Mouse (Mus musculus) liver, embryonic 13.5 days (tissue): ENCODE measurements around the gene Xkr7. TPM values are rescaled to one million over a fixed set of nuclear protein-coding genes. Genes with fewer than 3 reads are reported as not detected.
A peak's percentile ranks its signal among the peaks of the same experiment; 100 is the strongest.

Source experiments
- ATAC-seq: fragments of 200-750 bp; cut with Nextera tagmentation; 2 replicates; pipeline ENCODE4 v1.8.0; 2017; ENCODE audit warnings: low read depth, mild to moderate bottlenecking, moderate number of reproducible peaks, moderate library complexity
- DNase-seq: peaks from one replicate; pipeline ENCODE4 v3.0.0; 2022
- H3K27ac ChIP-seq: fragments of 300-500 bp; sonication (generic); 2 replicates; pipeline ENCODE4 v1.5.1; 2015; ENCODE audit warnings: moderate library complexity, mild to moderate bottlenecking, inconsistent platforms
- H3K27me3 ChIP-seq: fragments of 300-500 bp; sonication (generic); 2 replicates; pipeline ENCODE4 v1.6.1; 2015; ENCODE audit warnings: mild to moderate bottlenecking, inconsistent platforms
- H3K36me3 ChIP-seq: fragments of 300-500 bp; sonication (generic); 2 replicates; pipeline ENCODE4 v1.6.1; 2015; ENCODE audit warnings: mild to moderate bottlenecking, inconsistent platforms
- H3K4me1 ChIP-seq: fragments of 300-500 bp; sonication (generic); replicated peaks from 2 replicates; pipeline ENCODE4 v1.6.1; 2015; ENCODE audit warnings: inconsistent platforms
- H3K4me2 ChIP-seq: fragments of 300-500 bp; sonication (generic); 2 replicates; pipeline ENCODE4 v1.6.1; 2015; ENCODE audit warnings: inconsistent platforms, mild to moderate bottlenecking, moderate library complexity
- H3K4me3 ChIP-seq: fragments of 300-500 bp; sonication (generic); replicated peaks from 2 replicates; pipeline ENCODE4 v1.5.1; 2015; ENCODE audit warnings: mild to moderate bottlenecking, inconsistent platforms
- H3K9ac ChIP-seq: fragments of 300-500 bp; sonication (generic); 2 replicates; pipeline ENCODE4 v1.6.1; 2015; ENCODE audit warnings: mild to moderate bottlenecking, inconsistent platforms
- H3K9me3 ChIP-seq: fragments of 300-500 bp; sonication (generic); replicated peaks from 2 replicates; pipeline ENCODE4 v1.6.1; 2016; ENCODE audit warnings: inconsistent platforms
- WGBS: fragments of 180-500 bp; shearing (Covaris S2); methylation state at CpG from one replicate; pipeline ENCODE4 v1.1.7; 2015; ENCODE audit not compliant: insufficient replicate concordance; 5-methylcytosine and 5-hydroxymethylcytosine counted together
- polyA plus RNA-seq: library from polyadenylated mRNA; unstranded; fragments of >200 nt; fragmentation: Nextera tagmentation; extraction: Ambion mirVana; gene quantifications from 2 replicates; pipeline ENCODE4 v1.2.1, GENCODE M21; 2015

Gene Xkr7
- polyA plus RNA-seq, 1 experiment from 2014 or later: not detected

DNA sequence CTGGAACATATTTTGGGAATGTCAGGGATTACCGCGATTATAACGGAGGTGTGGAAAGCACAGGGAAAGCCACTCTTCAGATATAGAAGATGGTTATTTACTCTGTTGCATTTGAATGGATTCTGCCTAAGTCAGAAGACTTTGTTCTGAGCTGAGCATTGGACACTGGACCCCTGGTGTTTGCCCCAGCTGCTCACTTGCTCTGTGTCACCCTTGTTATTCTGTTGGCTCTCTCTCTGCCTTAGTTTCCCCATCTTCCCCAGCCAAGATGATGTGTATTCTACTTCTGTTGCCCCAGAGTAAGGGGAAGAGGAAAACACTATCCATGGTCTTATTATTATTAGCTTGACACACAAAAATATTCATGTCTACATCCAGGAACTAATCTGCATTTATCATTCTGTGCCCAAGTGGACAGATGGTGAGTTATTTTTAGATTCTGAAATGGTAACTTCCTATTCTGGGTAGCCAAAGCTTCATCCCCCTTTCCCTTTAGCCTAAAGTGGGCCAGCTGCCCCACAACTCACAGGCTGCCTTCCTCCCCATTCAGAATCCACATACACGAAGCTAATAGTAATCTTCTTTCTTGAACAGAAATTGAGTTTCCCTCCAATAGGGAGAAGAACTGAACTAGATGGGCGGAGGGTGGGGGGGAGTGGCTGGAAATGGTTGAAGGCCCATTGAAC is 2.0 kb downstream of the Xkr7 start:
- no peak for ATAC-seq
- no peak for DNase-seq
- 60% methylated on average over 5 of the region's 5 CpGs for WGBS
- H3K4me2 ChIP-seq: no peak overlapping the region
- H3K9ac ChIP-seq: no peak overlapping the region
- H3K9me3 ChIP-seq: no peaks in the 10 kb centered on the region
- peaks cover 73% of the 10 kb centered on the region for H3K27me3 ChIP-seq
- no peak overlapping the region for H3K27ac ChIP-seq
- no peak overlapping the region for H3K4me3 ChIP-seq
- no peaks in the 10 kb centered on the region for H3K36me3 ChIP-seq
- H3K4me1 ChIP-seq: peaks cover 9% of the 10 kb centered on the region

DNA sequence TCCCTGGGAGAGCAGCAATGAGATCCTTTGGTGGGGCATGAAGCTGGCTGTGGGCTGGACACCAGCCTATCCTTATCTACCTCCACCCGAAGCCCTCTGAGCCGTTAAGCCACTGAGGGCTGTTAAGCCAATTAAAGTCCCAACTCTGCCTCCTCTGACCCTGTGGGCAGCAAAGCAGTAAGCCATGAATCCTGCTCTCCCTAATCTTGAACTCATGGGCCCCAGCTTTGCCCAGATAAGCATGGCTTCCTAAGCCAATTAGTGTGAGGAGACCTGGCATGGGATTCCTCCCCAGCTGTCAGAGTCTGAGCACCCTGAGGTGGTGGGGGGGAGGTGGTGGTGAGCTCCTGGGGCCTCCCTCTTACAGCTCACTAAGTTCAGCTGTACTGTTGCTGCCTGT is 5.0 kb downstream of the Xkr7 start:
- Histone ChIP-seq H3K4me1 (peaks cover 6% of the 10 kb centered on the region), H3K36me3 (no peaks in the 10 kb centered on the region), H3K9me3 (no peaks in the 10 kb centered on the region), H3K9ac (no peak overlapping the region), H3K4me3 (no peak overlapping the region), H3K27ac (no peak overlapping the region), H3K27me3 (peaks cover 43% of the 10 kb centered on the region), H3K4me2 (no peak overlapping the region)
- WGBS: 0% methylated on average over 2 of the region's 2 CpGs
- no peak for DNase-seq
- no peak for ATAC-seq

DNA sequence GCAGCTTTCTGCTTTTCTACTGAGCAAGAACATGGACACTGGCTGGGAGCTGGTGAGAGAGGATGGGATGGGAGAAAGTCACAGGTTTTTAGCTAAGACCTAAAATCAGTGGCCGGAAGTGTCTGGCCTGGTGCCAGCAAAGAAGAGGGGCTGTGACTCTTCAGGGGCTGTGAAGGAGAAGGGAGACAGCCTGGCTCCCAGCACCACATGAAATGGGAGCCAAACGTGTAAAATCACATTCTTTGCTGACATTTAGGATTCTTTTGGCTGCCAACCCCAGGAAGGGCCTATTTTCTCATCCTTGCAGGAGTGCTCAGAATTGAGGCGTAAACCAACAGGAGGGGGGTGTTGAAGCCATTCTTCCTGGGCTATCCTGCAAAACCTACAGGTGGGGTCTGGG is 12.2 kb downstream of the Xkr7 start:
- Histone ChIP-seq H3K27ac (no peak overlapping the region), H3K4me3 (no peak overlapping the region), H3K27me3 (no peaks in the 10 kb centered on the region), H3K36me3 (no peaks in the 10 kb centered on the region), H3K9ac (no peak overlapping the region), H3K9me3 (no peaks in the 10 kb centered on the region), H3K4me2 (no peak overlapping the region), H3K4me1 (no peaks in the 10 kb centered on the region)
- ATAC-seq: no peak
- no peak for DNase-seq
- 60% methylated on average over 3 of the region's 3 CpGs for WGBS

DNA sequence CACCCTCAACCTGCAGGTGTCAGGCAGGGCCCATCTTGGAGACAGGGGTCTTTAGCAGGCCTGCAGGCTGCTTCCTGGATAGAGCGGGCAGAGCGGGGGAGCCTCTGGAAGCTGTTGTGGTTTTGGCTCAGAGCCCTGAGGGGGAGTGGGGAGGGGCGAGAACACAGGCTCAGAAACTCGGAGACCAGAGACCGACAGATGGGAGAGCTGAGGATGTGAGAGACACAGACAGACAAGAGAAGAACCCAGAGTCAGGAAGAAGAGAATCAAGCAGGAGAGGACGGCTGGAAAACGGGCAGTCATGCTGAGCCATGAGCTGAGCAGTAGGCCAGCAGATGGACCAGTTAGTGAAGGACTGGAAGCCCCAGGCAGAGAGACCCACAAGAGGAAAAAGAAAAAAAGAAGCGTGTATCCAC is 14.2 kb downstream of the Xkr7 start:
- Histone ChIP-seq H3K4me3 (no peak overlapping the region), H3K36me3 (no peaks in the 10 kb centered on the region), H3K27me3 (0 out of 2 replicates have a peak, but pooled peaks cover 2% of the 10 kb centered on the region), H3K9me3 (no peaks in the 10 kb centered on the region), H3K9ac (no peak overlapping the region), H3K27ac (no peak overlapping the region), H3K4me1 (no peaks in the 10 kb centered on the region), H3K4me2 (no peak overlapping the region)
- no peak for DNase-seq
- WGBS: 8% methylated on average over 8 of the region's 8 CpGs
- ATAC-seq: no peak

DNA sequence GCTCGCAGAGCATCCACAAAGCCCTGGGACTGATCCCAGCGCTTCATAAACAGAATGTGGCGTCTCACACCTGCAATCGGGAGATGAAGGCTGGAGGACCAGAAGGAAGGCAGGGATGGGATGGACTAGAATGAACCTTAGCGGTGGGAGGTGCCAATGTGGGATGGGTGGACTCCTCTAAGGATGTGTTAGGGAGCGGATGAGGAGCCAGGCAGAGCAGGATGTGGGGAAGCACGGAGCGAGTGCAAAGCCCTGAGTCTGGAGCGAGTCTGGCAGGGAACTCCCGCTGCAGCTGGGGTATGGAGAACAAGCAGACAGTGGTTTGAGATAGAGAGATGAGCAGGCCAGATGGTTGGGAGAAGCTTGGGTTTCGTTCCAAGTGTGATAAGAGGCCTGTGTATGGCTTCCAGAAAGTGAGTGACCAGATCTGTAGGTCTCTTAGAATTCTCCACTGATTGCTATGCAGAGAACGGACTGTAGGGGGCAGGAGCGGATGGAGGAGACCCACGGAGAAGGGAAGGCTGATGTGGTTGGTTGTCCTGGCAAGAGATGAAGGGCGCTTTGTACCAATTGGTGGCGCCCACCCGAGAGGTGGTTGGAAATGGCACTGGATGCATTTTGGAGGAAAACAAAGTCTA is 16.3 kb downstream of the Xkr7 start:
- Histone ChIP-seq H3K9ac (no peak overlapping the region), H3K4me1 (0 out of 2 replicates have a peak, but pooled peaks cover 3% of the 10 kb centered on the region), H3K27ac (no peak overlapping the region), H3K9me3 (no peaks in the 10 kb centered on the region), H3K4me3 (no peak overlapping the region), H3K4me2 (no peak overlapping the region), H3K27me3 (peaks cover 22% of the 10 kb centered on the region), H3K36me3 (no peaks in the 10 kb centered on the region)
- DNase-seq (peak; percentile 12), ATAC-seq (no peak)
- 38% methylated on average over 17 of the region's 17 CpGs for WGBS

DNA sequence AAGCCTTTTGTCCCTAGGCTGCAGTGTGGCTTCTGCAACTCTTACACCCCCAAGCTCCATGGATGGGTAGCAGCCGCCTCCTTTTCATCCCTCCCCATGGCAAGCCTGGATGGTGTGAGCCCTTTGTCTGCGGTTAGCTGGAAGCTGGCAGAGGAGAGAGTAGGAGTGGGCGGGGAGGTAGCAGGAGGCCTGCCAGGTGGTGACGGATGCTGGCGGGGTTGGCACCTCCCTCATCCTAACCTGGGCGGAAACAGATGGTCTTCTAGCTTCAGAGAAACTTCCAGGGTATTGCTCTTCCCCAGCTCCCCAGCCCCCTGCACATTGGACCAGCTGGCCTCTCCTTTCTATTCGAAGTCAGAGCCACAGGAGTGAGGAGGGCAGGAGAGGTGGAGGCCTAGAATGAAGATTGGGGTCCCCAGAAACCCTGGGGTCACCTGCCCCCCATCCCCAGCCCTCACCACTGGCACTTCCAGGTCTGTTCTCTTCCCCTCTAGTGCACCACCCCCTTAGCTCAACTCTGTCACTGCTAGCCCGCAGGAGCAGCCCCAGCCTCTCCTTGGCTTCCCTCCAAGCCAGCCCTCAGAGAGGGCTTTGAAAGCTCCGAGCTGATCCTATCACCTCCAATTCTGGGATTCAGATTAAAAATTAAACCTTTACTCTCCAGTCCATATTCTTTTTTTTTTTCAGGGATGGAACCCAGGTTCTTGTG is 17.8 kb downstream of the Xkr7 start:
- Histone ChIP-seq H3K27ac (no peak overlapping the region), H3K27me3 (peaks cover 35% of the 10 kb centered on the region), H3K36me3 (no peaks in the 10 kb centered on the region), H3K4me3 (no peak overlapping the region), H3K4me2 (no peak overlapping the region), H3K4me1 (0 out of 2 replicates have a peak, but pooled peaks cover 3% of the 10 kb centered on the region), H3K9me3 (no peaks in the 10 kb centered on the region), H3K9ac (no peak overlapping the region)
- ATAC-seq: no peak
- WGBS: 55% methylated on average over 9 of the region's 9 CpGs
- DNase-seq: no peak

DNA sequence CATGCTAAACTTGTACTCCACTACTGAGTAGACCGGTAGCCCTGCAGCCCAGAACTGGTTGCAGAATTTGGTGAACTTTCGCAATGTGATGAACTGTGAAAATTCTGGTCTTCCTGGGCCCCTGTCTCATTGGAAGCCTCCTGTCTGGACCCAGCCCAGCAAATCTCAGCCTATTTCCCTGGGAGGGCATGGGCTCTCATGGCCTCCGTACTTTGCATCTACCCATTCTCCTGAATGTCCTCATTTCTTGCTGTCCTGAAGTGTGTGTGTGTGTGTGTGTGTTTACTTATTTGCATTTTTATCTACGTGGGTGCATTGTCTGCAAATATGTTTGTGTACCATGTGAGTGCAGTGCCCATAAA is 18.3 kb downstream of the Xkr7 start:
- 0 out of 2 replicates have a peak, but pooled peaks cover 3% of the 10 kb centered on the region for H3K4me1 ChIP-seq
- WGBS: 65% methylated on average over 4 of the region's 4 CpGs
- no peaks in the 10 kb centered on the region for H3K36me3 ChIP-seq
- H3K27me3 ChIP-seq: peaks cover 38% of the 10 kb centered on the region
- no peak overlapping the region for H3K4me3 ChIP-seq
- H3K27ac ChIP-seq: no peak overlapping the region
- H3K4me2 ChIP-seq: no peak overlapping the region
- H3K9ac ChIP-seq: no peak overlapping the region
- DNase-seq (no peak), ATAC-seq (no peak)
- H3K9me3 ChIP-seq: no peaks in the 10 kb centered on the region

DNA sequence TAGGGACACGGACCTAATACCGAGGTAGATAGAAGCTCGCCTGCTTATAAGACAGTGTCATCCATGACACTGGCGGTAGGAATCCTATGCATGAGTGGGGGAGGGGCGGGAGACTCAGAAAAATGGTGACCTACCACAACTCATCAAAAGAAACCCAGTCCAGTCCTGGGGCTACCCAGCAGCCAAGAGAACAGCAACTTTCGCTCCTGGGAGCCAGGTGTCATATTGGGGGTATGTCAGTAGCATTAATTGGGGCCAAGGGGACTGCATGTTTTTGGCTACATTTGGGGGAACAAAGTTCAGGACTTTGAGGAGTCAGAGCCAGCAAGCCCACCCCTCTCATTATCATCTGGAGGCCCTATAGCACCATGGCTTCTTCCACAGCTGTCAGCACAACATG is 19.4 kb downstream of the Xkr7 start:
- H3K4me3 ChIP-seq: no peak overlapping the region
- H3K4me2 ChIP-seq: no peak overlapping the region
- H3K27me3 ChIP-seq: peaks cover 38% of the 10 kb centered on the region
- ATAC-seq (no peak), DNase-seq (no peak)
- no peaks in the 10 kb centered on the region for H3K36me3 ChIP-seq
- no peak overlapping the region for H3K27ac ChIP-seq
- 58% methylated on average over 6 of the region's 6 CpGs for WGBS
- 0 out of 2 replicates have a peak, but pooled peaks cover 3% of the 10 kb centered on the region for H3K4me1 ChIP-seq
- no peaks in the 10 kb centered on the region for H3K9me3 ChIP-seq
- no peak overlapping the region for H3K9ac ChIP-seq

DNA sequence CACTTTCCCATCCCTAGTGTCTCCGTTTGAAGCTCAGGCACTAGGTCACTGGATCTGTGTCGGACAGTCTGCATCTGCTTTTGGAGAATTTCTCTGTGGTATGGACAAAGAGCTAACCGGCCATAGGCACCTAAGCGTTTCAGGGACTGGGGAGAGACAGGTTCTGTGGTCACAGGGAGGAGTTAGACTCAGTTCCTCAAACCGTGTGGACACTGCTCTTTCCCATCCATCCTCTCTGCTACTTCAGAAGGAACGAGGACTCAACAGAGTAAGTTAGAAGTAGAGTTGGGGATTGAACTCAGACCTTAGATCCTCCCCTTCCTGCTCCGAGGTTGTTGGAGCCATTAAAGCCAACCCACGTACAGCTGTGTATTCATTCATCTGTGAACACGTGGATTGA is 19.9 kb downstream of the Xkr7 start:
- no peak for DNase-seq
- Histone ChIP-seq H3K9ac (no peak overlapping the region), H3K4me3 (no peak overlapping the region), H3K4me2 (no peak overlapping the region), H3K9me3 (no peaks in the 10 kb centered on the region), H3K27me3 (peaks cover 38% of the 10 kb centered on the region), H3K4me1 (0 out of 2 replicates have a peak, but pooled peaks cover 3% of the 10 kb centered on the region), H3K36me3 (no peaks in the 10 kb centered on the region), H3K27ac (no peak overlapping the region)
- no peak for ATAC-seq
- WGBS: 34% methylated on average over 9 of the region's 9 CpGs

DNA sequence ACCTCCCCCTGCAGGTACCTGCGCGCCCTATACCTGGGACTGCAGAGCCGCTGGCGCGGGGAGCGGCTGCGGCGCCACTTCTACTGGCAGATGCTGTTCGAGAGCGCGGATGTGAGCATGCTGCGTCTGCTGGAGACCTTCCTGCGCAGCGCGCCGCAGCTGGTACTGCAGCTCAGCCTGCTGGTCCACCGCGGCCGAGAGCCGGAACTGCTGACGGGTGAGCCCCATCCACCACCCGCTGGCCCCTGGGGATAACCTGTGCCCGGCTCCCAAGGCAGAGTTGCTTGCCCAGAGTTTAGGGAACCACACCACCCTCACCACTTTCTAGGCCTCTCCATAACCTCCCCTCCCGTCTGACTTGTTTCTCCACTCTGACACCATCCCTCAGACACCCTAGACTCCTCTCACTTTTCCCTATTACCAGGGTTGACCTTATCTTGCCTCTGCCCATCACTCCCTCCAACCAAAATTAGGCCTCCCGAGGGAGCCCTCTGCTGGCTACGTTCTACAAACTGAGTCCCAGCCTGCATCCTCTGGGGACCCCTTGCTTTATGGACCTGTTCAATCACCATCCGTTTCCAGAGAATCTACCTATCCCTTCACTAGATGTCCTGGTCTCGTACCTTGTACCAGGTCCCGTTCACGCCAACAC is 21.2 kb downstream of the Xkr7 start:
- H3K4me3 ChIP-seq: no peak overlapping the region
- H3K9me3 ChIP-seq: no peaks in the 10 kb centered on the region
- 0 out of 2 replicates have a peak, but pooled peaks cover 3% of the 10 kb centered on the region for H3K4me1 ChIP-seq
- H3K36me3 ChIP-seq: no peaks in the 10 kb centered on the region
- ATAC-seq (no peak), DNase-seq (no peak)
- peaks cover 38% of the 10 kb centered on the region for H3K27me3 ChIP-seq
- H3K9ac ChIP-seq: no peak overlapping the region
- 6% methylated on average over 30 of the region's 30 CpGs for WGBS
- no peak overlapping the region for H3K27ac ChIP-seq
- H3K4me2 ChIP-seq: no peak overlapping the region

DNA sequence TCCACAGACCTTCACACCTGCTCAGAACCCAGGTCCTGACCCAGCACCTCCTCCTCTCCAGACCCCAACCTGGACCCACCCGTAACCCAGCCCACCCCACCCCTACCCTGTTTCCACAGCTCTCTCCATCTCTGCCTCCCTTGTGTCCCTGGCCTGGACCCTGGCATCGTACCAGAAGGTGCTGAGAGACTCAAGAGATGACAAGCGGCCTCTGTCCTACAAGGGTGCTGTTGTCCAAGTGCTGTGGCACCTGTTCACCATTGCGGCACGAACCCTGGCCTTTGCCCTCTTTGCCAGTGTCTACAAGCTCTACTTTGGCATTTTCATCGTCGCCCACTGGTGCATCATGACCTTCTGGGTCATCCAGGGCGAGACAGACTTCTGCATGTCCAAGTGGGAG is 22.2 kb downstream of the Xkr7 start:
- Histone ChIP-seq H3K27me3 (peaks cover 38% of the 10 kb centered on the region), H3K4me3 (no peak overlapping the region), H3K36me3 (no peaks in the 10 kb centered on the region), H3K9ac (no peak overlapping the region), H3K4me2 (no peak overlapping the region), H3K4me1 (0 out of 2 replicates have a peak, but pooled peaks cover 3% of the 10 kb centered on the region), H3K9me3 (no peaks in the 10 kb centered on the region), H3K27ac (no peak overlapping the region)
- 69% methylated on average over 8 of the region's 8 CpGs for WGBS
- no peak for ATAC-seq
- DNase-seq: no peak
